Mouse (Mus musculus): ENCODE results near the gene Trim46.

- TF ChIP-seq CTCF (IDR thresholded peaks at IDR 0.05; ENCODE audit: borderline replicate concordance, control insufficient read depth, extremely low read depth, insufficient read depth, low read length, poor library complexity): no peak
- no peak for TF ChIP-seq POLR2A (IDR thresholded peaks at IDR 0.05; ENCODE audit: control insufficient read depth, extremely low read depth, insufficient read depth, low read length, poor library complexity)
Observed at GRCm38 (mm10) chr3:89237682-89238081, 8.4 kb downstream of the Trim46 start.
